Mouse (Mus musculus): ENCODE measurements around the gene Aqp6.
A peak's percentile ranks its signal among the peaks of the same experiment; 100 is the strongest.

Gene Aqp6

DNA sequence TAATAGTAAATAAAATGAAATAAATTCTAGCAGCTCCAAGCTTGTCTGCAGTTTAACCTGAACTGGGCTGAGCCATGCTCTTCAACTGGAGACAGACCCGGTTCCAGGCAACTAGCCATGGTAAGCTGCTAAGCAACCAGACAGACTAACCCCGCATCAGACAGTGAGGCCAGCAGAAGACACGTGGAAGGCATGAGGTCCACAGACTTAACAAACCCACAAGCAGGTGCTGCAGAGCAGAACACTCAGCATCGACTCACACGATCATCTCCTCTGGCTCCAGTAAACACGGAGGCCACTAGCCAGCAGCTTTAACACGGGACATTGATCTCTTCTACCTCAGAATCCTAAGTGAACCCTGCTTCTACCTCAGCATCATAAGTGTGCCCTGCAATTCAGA lies 43.6 kb downstream of the Aqp6 start:
- peak; percentile 78 for DNase-seq (ENCODE audit: low read depth, low spot score)

DNA sequence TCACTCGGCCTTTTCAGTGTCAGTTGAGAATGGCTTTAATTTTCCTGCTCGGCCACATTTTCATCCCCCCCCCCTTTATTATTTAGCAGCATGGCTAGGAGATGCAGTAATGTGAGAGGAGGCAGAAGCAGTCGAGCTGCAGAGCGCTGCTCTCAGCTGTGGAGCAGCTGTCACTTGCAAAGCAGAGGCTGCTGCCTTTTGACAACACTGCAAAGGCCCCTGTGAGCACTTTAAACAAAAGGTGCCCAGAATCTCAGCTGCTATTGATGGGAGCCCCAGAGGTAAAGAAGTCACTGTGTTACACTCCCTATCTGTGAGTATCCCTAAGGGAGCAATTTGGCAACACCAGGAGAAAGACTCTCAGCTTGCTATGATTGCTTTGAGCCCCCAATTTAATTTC lies 47.1 kb downstream of the Aqp6 start:
- DNase-seq (ENCODE audit: low read depth, low spot score) = no peak

DNA sequence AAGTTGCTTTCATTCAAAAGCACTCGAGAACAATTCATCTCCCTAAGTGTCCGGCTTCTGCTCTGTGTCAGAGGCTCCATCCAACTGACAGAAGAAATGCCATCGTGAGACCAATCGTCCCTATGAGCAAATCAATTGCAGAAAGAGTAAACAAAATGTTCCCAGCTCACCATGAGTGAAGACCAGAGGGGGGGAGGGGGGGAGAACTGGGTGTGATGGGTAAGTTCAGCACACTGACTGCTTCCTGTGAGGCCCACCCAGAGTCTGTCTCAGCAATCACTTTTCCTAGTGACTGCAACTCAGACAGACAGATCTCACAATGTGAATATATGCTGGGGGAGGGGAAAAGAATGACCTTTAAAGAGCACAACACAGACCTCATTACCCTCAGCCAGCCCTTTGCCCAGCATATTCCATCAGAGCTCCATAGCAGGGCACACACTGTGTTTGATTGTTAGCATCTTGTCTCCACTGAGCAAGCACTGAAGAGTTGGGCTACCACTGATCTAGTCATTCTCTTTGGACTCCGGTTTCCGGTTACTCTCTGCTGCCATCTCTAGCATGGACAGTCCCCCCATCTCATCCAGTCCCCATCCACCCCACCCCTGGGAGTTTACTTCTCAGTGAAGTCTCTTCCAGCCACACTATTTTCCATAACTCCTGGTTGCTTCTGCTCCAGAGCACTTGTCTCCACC lies 48.0 kb downstream of the Aqp6 start:
- DNase-seq (ENCODE audit: low read depth, low spot score) = peak; percentile 29

DNA sequence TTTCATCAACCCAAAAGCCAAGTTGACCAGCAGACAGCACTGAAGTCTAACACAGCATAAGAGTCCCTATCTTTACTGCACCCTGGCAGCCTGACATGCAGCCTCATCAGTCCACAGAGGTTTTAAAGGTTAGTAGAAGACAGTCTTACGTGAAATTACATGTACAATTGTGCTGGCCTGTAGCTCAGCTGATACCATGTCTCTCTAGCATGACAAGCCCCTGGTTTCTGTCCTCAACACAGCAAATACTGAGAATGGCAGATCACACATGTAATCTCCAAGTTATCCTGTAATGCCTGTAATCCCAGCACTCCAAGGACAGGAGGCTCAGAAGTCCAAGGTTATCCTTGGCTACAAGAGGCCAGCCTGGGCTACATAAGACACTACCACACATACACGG lies 49.1 kb downstream of the Aqp6 start:
- DNase-seq (ENCODE audit: low read depth, low spot score) = no peak

DNA sequence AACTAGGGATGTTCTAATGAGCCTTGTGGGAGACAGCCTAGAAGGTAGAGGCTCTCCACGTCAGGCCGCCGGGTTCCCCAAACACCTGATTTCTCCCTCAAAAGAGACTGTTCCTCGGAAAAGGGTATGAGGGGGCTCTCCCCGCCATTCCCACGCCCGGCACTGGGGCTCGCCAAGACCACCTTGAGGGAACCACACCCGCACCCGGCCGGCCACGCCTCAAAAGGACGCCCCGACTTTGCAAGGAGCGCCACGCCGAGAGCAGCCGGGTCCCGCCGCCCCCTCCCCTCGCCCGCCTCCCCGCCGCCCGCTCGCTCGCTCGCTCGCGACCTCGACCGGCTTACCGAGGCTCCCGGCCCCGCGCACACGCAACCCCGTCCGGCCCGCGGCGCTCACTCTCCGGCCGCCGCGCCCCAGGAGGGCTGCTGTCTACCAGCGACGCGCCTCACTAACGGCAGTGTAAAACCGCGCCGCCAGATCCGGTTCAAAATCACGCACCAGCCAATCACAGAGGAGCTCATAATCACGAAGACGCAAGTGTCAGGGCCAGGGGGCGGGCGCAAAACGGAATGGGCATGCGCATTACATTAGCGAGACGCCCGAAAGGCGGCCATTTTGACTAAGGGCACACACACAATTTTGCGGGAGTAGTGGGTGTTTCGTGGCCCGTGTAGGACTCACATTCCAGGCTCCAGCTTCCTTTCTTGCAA lies 50.1 kb downstream of the Aqp6 start, which contains the start of gene Racgap1:
TSS of gene Racgap1 (minus strand) at position 494 of the 710 bp plus-strand sequence.
- peak; percentile 99 for DNase-seq (ENCODE audit: low read depth, low spot score)

DNA sequence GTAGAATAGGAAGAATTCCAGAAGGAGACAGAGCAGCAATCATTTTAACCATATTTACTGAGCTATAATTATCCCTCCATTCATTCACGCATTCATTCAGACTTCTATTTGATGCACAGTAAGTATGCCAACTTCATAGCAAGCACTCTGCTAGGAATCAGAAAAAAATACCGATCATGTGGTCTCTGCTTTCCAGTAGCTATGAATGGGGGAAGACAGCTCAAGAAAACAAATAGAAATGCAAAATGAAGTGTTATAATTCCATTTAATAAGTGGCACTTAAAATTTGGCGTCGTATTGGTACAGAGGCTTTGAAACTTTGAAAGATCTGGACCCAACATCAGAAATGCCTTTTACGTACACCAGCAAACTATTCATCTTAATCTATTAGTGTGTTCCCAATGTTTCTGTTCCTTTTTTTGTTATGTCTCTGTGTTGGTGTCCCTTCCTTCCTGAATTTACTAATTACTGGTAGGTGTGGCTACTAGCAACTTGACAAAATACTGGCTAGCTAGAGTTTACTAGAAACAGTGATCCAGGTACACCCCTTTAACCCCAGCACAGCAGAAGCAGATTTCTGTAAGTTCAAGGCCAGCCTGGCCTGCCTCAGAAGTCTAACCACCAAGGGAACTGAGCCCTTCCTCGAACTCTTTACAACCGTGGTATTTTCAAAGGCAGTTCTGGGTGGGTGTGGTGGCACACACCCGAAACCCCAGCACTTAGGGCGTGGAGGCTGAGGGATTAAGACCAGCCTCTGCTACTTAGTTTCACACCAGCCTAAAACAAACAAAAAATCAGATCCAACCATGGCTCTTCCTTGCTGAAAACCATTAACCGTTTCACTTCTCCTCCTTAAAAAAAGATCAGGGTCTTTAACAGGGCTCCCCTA lies 51.0 kb downstream of the Aqp6 start:
- DNase-seq (ENCODE audit: low read depth, low spot score) = no peak

DNA sequence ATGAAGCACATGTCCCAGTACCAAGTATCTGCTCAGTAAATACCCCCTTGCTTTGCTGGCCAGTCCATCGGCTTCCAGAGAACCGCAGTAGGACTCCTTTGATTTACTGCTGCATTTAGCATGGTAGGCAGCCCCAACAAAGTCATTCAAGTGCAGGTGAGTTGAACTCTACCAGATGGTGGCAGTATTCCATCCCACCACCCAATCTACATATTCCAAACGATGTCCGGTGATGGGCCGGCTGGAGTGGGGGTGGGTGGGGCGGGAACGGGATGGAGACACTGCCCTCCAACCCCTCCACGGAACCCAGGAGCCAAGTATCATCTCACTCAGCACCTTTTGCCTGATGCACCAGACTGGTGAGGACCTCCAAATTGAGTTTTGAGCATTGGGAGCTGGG lies 52.1 kb downstream of the Aqp6 start:
- no peak for DNase-seq (ENCODE audit: low read depth, low spot score)

DNA sequence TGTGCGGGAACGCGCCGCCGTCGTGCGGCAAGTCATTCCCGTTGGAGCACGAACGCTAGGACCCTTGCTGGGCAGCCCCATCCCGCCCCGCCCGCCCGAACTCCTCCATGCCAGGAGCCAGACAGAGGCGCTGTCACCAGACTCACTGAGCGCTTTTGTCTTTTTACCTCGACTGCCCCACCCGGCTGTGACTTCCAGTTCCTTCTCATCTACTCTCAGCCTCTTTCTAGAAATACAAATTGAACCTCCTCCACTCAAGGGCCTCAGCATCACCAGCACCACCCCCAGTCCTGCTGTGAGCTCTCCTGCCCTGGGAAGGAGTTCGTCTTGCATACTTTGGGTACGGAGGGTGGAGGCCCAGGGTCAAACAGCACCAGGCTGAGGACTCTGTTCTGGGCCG lies 52.7 kb downstream of the Aqp6 start:
- no peak for DNase-seq (ENCODE audit: low read depth, low spot score)

Data from 3T3-L1 (cell line).